Mouse (Mus musculus) kidney, embryonic 14.5 days (tissue): ENCODE measurements around the gene Ripply3. TPM values are rescaled to one million over a fixed set of nuclear protein-coding genes. Genes with fewer than 3 reads are reported as not detected.

ENCODE experiments used
- ATAC-seq: fragments of 200-750 bp; cut with Nextera tagmentation; 2 replicates; pipeline ENCODE4 v1.8.0; 2017; ENCODE audit warnings: moderate number of reproducible peaks, mild to moderate bottlenecking, moderate TSS enrichment, moderate library complexity; ENCODE audit not compliant: low FRiP score, low TSS enrichment
- H3K27ac ChIP-seq: fragments of 300-500 bp; sonication (generic); 2 replicates; pipeline ENCODE4 v1.5.1; 2014; ENCODE audit warnings: low read depth, mild to moderate bottlenecking, low read length, moderate library complexity, mixed read lengths
- H3K27me3 ChIP-seq: fragments of 300-500 bp; sonication (generic); 2 replicates; pipeline ENCODE4 v1.6.1; 2014; ENCODE audit warnings: mild to moderate bottlenecking, low read length; ENCODE audit not compliant: control insufficient read depth, insufficient read depth
- H3K36me3 ChIP-seq: fragments of 300-500 bp; sonication (generic); 2 replicates; pipeline ENCODE4 v1.6.1; 2014; ENCODE audit warnings: low read length, mixed read lengths; ENCODE audit not compliant: control insufficient read depth, insufficient read depth
- H3K4me1 ChIP-seq: fragments of 300-500 bp; sonication (generic); 2 replicates; pipeline ENCODE4 v1.6.1; 2014; ENCODE audit warnings: low read length, mixed read lengths; ENCODE audit not compliant: control insufficient read depth, insufficient read depth
- H3K4me2 ChIP-seq: fragments of 300-500 bp; sonication (generic); replicated peaks from 2 replicates; pipeline ENCODE4 v1.6.1; 2014; ENCODE audit warnings: low read depth, mild to moderate bottlenecking, low read length
- H3K4me3 ChIP-seq: fragments of 300-500 bp; sonication (generic); 2 replicates; pipeline ENCODE4 v1.5.1; 2014; ENCODE audit warnings: mild to moderate bottlenecking, low read length
- H3K9ac ChIP-seq: fragments of 300-500 bp; sonication (generic); 2 replicates; pipeline ENCODE4 v1.6.1; 2014; ENCODE audit warnings: low read depth, mild to moderate bottlenecking, low read length, moderate library complexity
- H3K9me3 ChIP-seq: fragments of 300-500 bp; sonication (generic); 2 replicates; pipeline ENCODE4 v1.6.1; 2016; ENCODE audit warnings: low read length; ENCODE audit not compliant: control insufficient read depth
- WGBS: fragments of 180-500 bp; shearing (Covaris S2); extraction: QIAGEN DNeasy Blood & Tissue Kit; methylation state at CpG from one replicate; pipeline ENCODE4 v1.1.7; 2014; 5-methylcytosine and 5-hydroxymethylcytosine counted together
- polyA plus RNA-seq: library from polyadenylated mRNA; unstranded; fragments of >200 nt; fragmentation: Nextera tagmentation; extraction: Ambion mirVana; gene quantifications from 2 replicates; pipeline ENCODE4 v1.2.1, GENCODE M21; 2014

Gene Ripply3
- 14.6 and 15.3 TPM in 2 replicates for polyA plus RNA-seq

DNA sequence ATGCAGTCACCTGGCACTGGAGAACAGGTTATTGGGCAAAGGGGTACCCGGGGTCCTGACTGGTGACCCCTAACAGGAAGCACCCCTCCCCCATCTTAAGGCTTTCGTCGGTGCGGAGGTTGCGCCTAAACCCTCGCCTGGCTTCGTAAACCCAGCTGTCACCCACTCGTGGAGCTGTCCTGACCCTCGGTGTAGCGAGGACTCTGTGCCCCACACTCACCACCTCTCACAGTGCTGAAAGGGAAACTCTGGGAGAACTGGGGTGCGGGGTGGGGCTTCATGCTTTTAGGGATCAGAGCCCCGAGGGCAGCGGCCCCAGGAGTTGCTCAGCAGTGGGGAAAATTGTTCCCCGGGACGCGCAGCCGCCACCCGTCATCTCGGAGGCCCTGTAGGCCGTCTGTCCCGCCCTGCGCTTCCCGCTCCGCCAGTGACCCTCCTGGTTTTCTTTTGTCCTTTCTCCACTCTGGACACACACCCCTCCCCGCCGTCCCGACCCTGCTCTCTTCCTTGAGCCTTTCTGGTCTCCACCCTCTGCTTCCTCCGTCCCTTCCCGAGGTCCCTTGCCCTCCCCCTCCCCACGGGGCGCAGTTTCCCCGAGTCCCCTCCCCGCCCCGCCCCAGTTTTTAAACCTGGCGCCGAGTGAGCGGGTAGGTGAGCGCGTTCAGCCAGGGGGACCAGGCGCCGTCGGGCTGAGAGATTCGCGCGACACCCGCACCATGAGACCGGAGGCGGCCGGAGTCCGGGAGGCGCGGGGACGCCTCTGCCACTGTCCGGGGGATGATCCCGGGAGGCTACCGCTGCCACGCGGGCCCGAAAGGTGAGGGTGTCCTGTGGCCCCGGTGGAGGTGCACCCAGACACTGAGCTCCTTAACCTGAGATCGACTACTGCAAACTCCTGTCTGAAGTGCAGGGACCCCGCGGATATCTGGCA, at the start of gene Ripply3:
Gene Ripply3 (plus strand): TSS at position 640 of the 931 bp plus-strand sequence.
- Histone ChIP-seq H3K4me1 (peaks cover 15% of the 10 kb centered on the region; the same call in 1 of the 2 replicates), H3K9me3 (0 out of 2 replicates have a peak, but pooled peaks cover 2% of the 10 kb centered on the region), H3K4me2 (peak within 1 kb of the TSS; percentile 79), H3K4me3 (peak within 1 kb of the TSS; percentile 47), H3K36me3 (no peaks in the 10 kb centered on the region), H3K9ac (peak within 1 kb of the TSS; percentile 40), H3K27me3 (peaks cover 10% of the 10 kb centered on the region; the same call in 1 of the 2 replicates), H3K27ac (no peak within 1 kb of the TSS)
- peak; percentile 73 for ATAC-seq
- WGBS = under 1% methylated on average over 63 of the region's 63 CpGs

- H3K27me3 ChIP-seq = no peaks in the 10 kb centered on the region
- WGBS = 80% methylated on average over 3 of the region's 3 CpGs
- H3K9me3 ChIP-seq = peaks cover 4% of the 10 kb centered on the region
- no peak overlapping the region for H3K4me2 ChIP-seq
- no peak overlapping the region for H3K4me3 ChIP-seq
- no peaks in the 10 kb centered on the region for H3K36me3 ChIP-seq
- no peaks in the 10 kb centered on the region for H3K4me1 ChIP-seq
- no peak overlapping the region for H3K9ac ChIP-seq
- no peak for ATAC-seq
- no peak overlapping the region for H3K27ac ChIP-seq
Measured at GRCm38 (mm10) chr16:94283972-94284371, 44.2 kb upstream of the Ripply3 start.

GRCm38 (mm10) chr16:94287826-94288225, 40.4 kb upstream of the Ripply3 start:
- Histone ChIP-seq H3K9ac (no peak overlapping the region), H3K4me3 (no peak overlapping the region), H3K36me3 (no peaks in the 10 kb centered on the region), H3K4me1 (no peaks in the 10 kb centered on the region), H3K4me2 (no peak overlapping the region), H3K27me3 (no peaks in the 10 kb centered on the region), H3K27ac (no peak overlapping the region), H3K9me3 (no peaks in the 10 kb centered on the region)
- ATAC-seq = no peak
- 73% methylated on average over 9 of the region's 9 CpGs for WGBS

- Histone ChIP-seq H3K36me3 (no peaks in the 10 kb centered on the region), H3K27me3 (no peaks in the 10 kb centered on the region), H3K4me3 (peak overlapping the region; percentile 86), H3K4me1 (no peaks in the 10 kb centered on the region), H3K4me2 (peak overlapping the region; percentile 87), H3K9me3 (no peaks in the 10 kb centered on the region), H3K9ac (peak overlapping the region; percentile 84), H3K27ac (peak overlapping the region; percentile 47)
- peak; percentile 41; the same call in 1 of the 2 replicates for ATAC-seq
- 10% methylated on average over 39 of the region's 39 CpGs for WGBS
Measured at GRCm38 (mm10) chr16:94289138-94290072, 38.8 kb upstream of the Ripply3 start.

GRCm38 (mm10) chr16:94290073-94290999, 37.9 kb upstream of the Ripply3 start:
- Histone ChIP-seq H3K4me3 (peak overlapping the region; percentile 86), H3K4me1 (no peaks in the 10 kb centered on the region), H3K9ac (peak overlapping the region; percentile 84), H3K4me2 (peak overlapping the region; percentile 87), H3K27me3 (no peaks in the 10 kb centered on the region), H3K9me3 (no peaks in the 10 kb centered on the region), H3K36me3 (no peaks in the 10 kb centered on the region), H3K27ac (peak overlapping the region; percentile 47)
- peak; percentile 97 for ATAC-seq
- WGBS = 5% methylated on average over 52 of the region's 52 CpGs

GRCm38 (mm10) chr16:94291141-94291540, 37.1 kb upstream of the Ripply3 start:
- Histone ChIP-seq H3K4me3 (no peak overlapping the region), H3K27me3 (no peaks in the 10 kb centered on the region), H3K36me3 (no peaks in the 10 kb centered on the region), H3K4me1 (no peaks in the 10 kb centered on the region), H3K9me3 (no peaks in the 10 kb centered on the region), H3K9ac (no peak overlapping the region), H3K4me2 (no peak overlapping the region), H3K27ac (no peak overlapping the region)
- WGBS = 83% methylated on average over 4 of the region's 4 CpGs
- ATAC-seq = no peak

DNA sequence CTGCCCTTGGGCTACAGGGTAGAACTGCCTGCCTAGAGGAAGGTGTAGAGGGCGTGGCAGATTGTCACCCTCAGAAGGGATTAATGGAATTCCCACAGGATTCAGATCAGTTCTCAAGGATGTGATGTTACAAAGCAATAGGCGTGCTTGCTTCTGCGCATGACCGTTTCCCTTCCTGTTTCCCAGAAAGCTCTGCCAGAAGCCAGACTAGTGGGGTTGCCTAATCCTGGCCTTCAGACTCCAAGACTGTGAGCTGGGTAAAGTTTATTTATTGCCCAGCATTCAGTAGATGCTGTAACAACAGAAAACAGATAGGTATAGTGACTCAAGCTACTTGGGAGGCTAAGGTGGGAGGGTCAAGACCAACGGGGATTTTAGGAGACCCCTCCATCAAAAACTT, 30.1 kb upstream of the Ripply3 start:
- 0 out of 2 replicates have a peak, but pooled peaks cover 4% of the 10 kb centered on the region for H3K27me3 ChIP-seq
- no peak overlapping the region for H3K9ac ChIP-seq
- no peak overlapping the region for H3K27ac ChIP-seq
- 92% methylated on average over 5 of the region's 5 CpGs for WGBS
- H3K4me1 ChIP-seq = peaks cover 8% of the 10 kb centered on the region; the same call in 1 of the 2 replicates
- ATAC-seq = no peak
- no peak overlapping the region for H3K4me2 ChIP-seq
- H3K9me3 ChIP-seq = no peaks in the 10 kb centered on the region
- H3K36me3 ChIP-seq = no peaks in the 10 kb centered on the region
- no peak overlapping the region for H3K4me3 ChIP-seq

DNA sequence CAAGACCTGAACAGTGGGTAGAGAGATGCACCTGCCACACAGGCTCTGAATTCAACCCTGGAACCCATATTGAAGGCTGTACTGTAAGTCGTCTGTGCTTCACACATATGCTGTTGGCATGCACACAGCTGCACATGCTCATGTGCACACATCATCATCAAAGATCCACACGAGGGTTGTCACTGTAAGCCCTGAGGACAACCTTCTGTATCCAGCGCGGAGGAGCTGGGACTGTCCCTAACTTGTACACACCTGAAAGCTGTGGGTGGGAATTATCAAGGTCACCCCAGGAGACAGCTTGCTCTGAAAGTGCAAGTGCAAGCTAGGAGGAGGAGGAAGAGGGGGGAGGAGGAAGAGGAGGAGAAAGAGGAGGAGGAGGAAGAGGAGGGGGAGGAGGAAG, 29.0 kb upstream of the Ripply3 start:
- Histone ChIP-seq H3K27me3 (0 out of 2 replicates have a peak, but pooled peaks cover 4% of the 10 kb centered on the region), H3K4me2 (no peak overlapping the region), H3K4me1 (peaks cover 8% of the 10 kb centered on the region; the same call in 1 of the 2 replicates), H3K9ac (no peak overlapping the region), H3K27ac (no peak overlapping the region), H3K36me3 (no peaks in the 10 kb centered on the region), H3K9me3 (no peaks in the 10 kb centered on the region), H3K4me3 (no peak overlapping the region)
- WGBS = 68% methylated on average over 4 of the region's 4 CpGs
- ATAC-seq = no peak
